Mouse (Mus musculus) heart, embryonic 12.5 days (tissue): ENCODE measurements around the gene Txndc11. TPM values are rescaled to one million over a fixed set of nuclear protein-coding genes. Genes with fewer than 3 reads are reported as not detected.

ENCODE experiments used
- ATAC-seq: fragments of 200-750 bp; cut with Nextera tagmentation; 2 replicates; pipeline ENCODE4 v1.8.0; 2017; ENCODE audit warnings: moderate TSS enrichment, moderate library complexity; ENCODE audit not compliant: insufficient number of reproducible peaks, low FRiP score
- H3K27ac ChIP-seq: fragments of 300-500 bp; sonication (generic); 2 replicates; pipeline ENCODE4 v1.5.1; 2016; ENCODE audit warnings: mild to moderate bottlenecking, moderate library complexity; ENCODE audit not compliant: poor library complexity, severe bottlenecking
- H3K27me3 ChIP-seq: fragments of 300-500 bp; sonication (generic); replicated peaks from 2 replicates; pipeline ENCODE4 v1.6.1; 2016; ENCODE audit warnings: mild to moderate bottlenecking, moderate library complexity
- H3K36me3 ChIP-seq: fragments of 300-500 bp; sonication (generic); 2 replicates; pipeline ENCODE4 v1.6.1; 2016; ENCODE audit warnings: mild to moderate bottlenecking, moderate library complexity
- H3K4me1 ChIP-seq: fragments of 300-500 bp; sonication (generic); replicated peaks from 2 replicates; pipeline ENCODE4 v1.6.1; 2016; ENCODE audit warnings: mild to moderate bottlenecking
- H3K4me2 ChIP-seq: fragments of 300-500 bp; sonication (generic); 2 replicates; pipeline ENCODE4 v1.6.1; 2016; ENCODE audit warnings: mild to moderate bottlenecking, moderate library complexity
- H3K4me3 ChIP-seq: fragments of 300-500 bp; sonication (generic); 2 replicates; pipeline ENCODE4 v1.5.1; 2016; ENCODE audit warnings: mild to moderate bottlenecking
- H3K9ac ChIP-seq: fragments of 300-500 bp; sonication (generic); 2 replicates; pipeline ENCODE4 v1.6.1; 2016; ENCODE audit warnings: mild to moderate bottlenecking, moderate library complexity
- H3K9me3 ChIP-seq: fragments of 300-500 bp; sonication (generic); replicated peaks from 2 replicates; pipeline ENCODE4 v1.6.1; 2016; ENCODE audit warnings: mild to moderate bottlenecking, moderate library complexity
- WGBS: fragments of 180-500 bp; shearing (Covaris S2); methylation state at CpG from one replicate; pipeline ENCODE4 v1.1.7; 2016; 5-methylcytosine and 5-hydroxymethylcytosine counted together
- polyA plus RNA-seq: library from polyadenylated mRNA; unstranded; fragments of >200 nt; fragmentation: Nextera tagmentation; extraction: Ambion mirVana; gene quantifications from 2 replicates; pipeline ENCODE4 v1.2.1, GENCODE M21; 2016

Txndc11 gene
- polyA plus RNA-seq, 1 experiment from 2014 or later = 37.2 TPM

DNA sequence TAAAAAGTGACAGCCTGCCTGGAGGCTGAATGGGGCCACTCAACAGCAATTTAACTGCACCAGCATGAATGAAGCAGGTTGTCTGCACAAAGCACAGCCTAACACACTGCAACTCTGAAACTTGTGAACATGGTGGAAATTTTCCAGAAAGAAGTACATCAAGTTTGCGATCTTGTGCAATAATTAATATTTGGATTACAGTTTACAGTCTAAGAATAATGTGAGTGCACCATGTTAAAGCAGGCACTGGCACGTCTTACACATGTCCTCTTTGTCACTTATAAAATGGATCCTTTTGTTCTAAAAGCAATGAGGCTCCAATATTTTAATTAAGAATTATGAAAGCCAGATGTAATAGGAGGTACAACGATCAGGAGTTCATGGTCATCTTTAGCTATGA is 37.1 kb downstream of the Txndc11 start:
- H3K9ac ChIP-seq = no peak overlapping the region
- 93% methylated on average over 3 of the region's 3 CpGs for WGBS

DNA sequence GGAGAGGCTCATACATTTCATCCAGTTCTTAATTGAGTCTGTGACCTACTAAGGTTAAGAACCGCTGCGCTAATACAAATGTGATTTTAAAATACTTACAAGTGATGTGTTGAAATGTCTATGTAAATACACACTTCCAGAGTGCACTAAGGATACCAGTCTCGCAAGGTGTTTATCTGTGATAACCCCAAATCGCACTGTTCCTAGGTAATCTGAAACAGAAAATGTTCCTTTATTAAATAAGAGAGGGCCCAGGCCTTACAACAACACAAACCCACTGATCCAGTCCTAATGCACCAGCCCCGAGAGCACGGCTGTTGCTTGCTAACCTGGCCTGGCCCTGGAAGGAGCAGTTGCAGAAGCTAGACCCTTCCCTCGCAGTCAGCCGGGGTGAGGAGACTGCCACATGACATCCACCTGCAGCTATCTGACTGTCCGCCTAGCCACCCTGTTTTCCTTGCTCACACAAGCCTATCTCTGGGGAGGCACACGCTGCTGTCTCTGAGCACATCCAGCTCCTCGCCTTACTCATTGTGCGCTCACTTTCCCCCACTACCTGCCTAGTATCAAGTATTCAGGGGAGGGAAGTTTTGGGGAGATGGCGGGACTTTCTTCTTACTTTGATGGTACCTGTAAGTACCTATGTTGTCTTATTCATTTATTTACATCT is 40.6 kb downstream of the Txndc11 start:
- H3K9me3 ChIP-seq = no peaks in the 10 kb centered on the region
- 78% methylated on average over 13 of the region's 13 CpGs for WGBS
- no peak overlapping the region for H3K4me2 ChIP-seq
- no peak overlapping the region for H3K4me3 ChIP-seq
- H3K27ac ChIP-seq = no peak overlapping the region
- ATAC-seq = no peak
- peaks cover 41% of the 10 kb centered on the region for H3K36me3 ChIP-seq
- H3K27me3 ChIP-seq = no peaks in the 10 kb centered on the region
- no peak overlapping the region for H3K9ac ChIP-seq
- H3K4me1 ChIP-seq = peaks cover 27% of the 10 kb centered on the region

More for the DNA sequence above, 37.1 kb downstream of the Txndc11 start:
- Histone ChIP-seq H3K36me3 (peaks cover 17% of the 10 kb centered on the region), H3K4me2 (no peak overlapping the region), H3K27ac (no peak overlapping the region), H3K27me3 (no peaks in the 10 kb centered on the region), H3K9me3 (no peaks in the 10 kb centered on the region), H3K4me3 (no peak overlapping the region), H3K4me1 (peaks cover 21% of the 10 kb centered on the region)
- ATAC-seq = no peak

DNA sequence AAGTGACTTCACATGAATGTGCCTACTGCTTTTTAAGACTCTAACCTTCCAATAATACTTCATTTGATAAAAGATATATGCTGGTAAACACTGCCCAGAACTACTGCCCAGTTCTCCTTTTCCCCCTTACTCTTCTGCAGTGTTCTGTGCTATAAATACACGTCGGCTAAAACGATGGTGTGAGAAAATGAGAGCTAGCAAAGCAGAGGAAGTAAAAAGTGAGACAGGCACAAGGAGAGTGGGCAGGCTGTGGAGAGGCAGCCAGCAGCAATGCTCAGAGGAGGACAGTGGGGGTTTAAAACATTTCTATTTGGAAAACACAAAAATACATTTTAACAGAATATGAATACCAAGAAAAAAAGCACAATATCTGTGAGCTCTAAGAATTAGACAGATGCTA is 41.9 kb downstream of the Txndc11 start:
- no peak for ATAC-seq
- H3K9ac ChIP-seq = no peak overlapping the region
- WGBS = 37% methylated on average over 3 of the region's 3 CpGs
- H3K9me3 ChIP-seq = no peaks in the 10 kb centered on the region
- no peak overlapping the region for H3K4me3 ChIP-seq
- H3K36me3 ChIP-seq = peaks cover 54% of the 10 kb centered on the region
- H3K4me2 ChIP-seq = no peak overlapping the region
- no peaks in the 10 kb centered on the region for H3K27me3 ChIP-seq
- peak overlapping the region; percentile 65 for H3K27ac ChIP-seq
- H3K4me1 ChIP-seq = peaks cover 24% of the 10 kb centered on the region

DNA sequence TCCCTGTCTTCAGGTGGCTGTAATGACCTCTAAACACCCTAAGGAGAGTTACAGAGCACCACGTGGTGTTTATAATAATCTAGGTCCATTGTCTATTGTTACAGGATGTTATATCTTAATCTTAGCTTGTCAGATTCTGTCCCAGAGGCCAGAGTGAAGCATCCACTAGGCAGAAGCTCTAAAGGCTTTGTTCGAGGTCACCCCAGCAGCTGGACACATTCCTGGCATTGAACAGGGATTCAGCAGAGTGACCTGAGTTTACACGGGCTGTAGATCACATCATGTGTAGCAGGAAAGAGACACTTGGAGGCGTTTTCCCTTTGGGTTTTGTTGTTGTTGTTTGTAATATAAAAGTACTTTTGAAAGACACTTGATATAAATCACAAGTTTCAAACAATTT is 42.4 kb downstream of the Txndc11 start:
- Histone ChIP-seq H3K9ac (no peak overlapping the region), H3K27ac (peak overlapping the region; percentile 65), H3K4me1 (peaks cover 24% of the 10 kb centered on the region), H3K4me2 (no peak overlapping the region), H3K9me3 (no peaks in the 10 kb centered on the region), H3K36me3 (peaks cover 59% of the 10 kb centered on the region), H3K27me3 (no peaks in the 10 kb centered on the region), H3K4me3 (no peak overlapping the region)
- 42% methylated on average over 4 of the region's 4 CpGs for WGBS
- ATAC-seq = no peak

DNA sequence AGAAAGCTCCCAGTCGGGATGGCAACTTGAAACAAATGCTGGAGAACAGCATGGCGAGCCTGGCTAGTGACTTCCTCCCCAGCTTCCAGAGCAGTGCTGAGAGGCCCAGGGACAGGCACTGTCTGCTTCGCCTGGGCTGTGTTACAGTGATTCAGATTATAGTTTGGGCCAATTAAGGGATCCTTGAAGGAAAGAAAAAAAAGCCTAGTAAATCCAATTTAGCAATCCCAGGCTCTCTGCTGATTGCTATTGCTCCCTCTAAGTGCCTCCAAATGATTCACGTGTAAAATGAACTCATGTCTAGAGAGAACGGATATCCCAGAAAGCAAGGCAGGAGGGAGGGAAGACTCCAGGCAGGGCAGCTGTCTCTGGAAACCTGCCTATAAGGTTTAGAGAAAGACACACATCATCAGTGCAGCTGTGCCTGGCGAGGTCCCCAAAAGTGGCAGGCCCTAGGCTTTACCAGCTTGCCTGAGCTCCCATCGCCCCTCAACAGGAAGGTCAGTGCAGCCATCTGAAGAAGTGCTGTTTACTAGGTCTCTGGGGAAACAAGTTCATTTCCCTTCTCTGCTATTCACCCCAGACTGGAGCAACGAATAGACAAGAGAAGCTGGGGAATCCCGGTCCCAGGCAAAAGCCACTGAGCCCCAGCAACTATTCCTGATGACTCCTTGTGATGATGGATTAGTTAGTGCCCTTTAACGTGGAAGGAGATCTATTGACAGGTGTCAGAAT is 43.4 kb downstream of the Txndc11 start:
- H3K4me3 ChIP-seq = no peak overlapping the region
- WGBS = 78% methylated on average over 10 of the region's 10 CpGs
- H3K9me3 ChIP-seq = no peaks in the 10 kb centered on the region
- H3K36me3 ChIP-seq = peaks cover 63% of the 10 kb centered on the region
- no peak overlapping the region for H3K27ac ChIP-seq
- no peak overlapping the region for H3K4me2 ChIP-seq
- ATAC-seq = no peak
- H3K27me3 ChIP-seq = no peaks in the 10 kb centered on the region
- peaks cover 24% of the 10 kb centered on the region for H3K4me1 ChIP-seq
- H3K9ac ChIP-seq = no peak overlapping the region

DNA sequence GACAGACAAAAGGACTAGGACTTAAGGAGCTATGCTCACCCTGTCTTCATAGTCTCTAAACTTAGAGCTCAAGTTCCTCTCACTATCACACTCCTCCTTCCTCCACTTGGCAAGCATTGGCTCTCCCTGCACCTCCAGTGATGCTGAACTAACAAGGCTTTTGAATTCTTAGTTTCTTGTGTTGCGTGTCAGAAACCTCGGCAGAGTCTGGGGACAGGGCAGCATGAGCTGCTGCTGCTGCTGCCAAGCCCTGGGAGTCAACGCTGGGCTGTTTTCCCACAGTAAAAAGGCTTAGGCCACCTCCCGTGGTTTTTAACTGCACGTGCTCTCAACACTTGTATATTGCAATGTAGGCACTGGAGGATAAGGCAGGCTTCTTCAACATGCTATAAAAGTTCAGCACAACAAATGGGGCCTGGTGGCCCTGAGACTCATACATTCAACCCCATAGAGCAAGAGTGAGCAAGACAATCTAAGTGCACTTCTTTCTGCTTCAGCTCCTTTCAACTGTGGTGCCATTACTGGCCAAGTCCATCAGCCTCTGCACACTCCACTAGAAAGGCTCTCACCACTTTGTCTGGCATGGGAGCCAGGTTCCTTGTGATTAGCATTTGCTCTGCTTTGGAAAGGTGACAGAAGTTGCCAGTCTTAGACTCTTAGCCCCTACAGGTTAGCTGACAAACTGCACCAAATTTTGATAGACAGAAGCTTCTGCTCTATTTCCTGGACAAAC is 47.4 kb downstream of the Txndc11 start:
- no peak overlapping the region for H3K4me3 ChIP-seq
- no peak overlapping the region for H3K9ac ChIP-seq
- 86% methylated on average over 5 of the region's 5 CpGs for WGBS
- H3K4me2 ChIP-seq = no peak overlapping the region
- ATAC-seq = no peak
- H3K4me1 ChIP-seq = peaks cover 5% of the 10 kb centered on the region
- H3K9me3 ChIP-seq = no peaks in the 10 kb centered on the region
- peaks cover 89% of the 10 kb centered on the region for H3K36me3 ChIP-seq
- H3K27me3 ChIP-seq = no peaks in the 10 kb centered on the region
- no peak overlapping the region for H3K27ac ChIP-seq

DNA sequence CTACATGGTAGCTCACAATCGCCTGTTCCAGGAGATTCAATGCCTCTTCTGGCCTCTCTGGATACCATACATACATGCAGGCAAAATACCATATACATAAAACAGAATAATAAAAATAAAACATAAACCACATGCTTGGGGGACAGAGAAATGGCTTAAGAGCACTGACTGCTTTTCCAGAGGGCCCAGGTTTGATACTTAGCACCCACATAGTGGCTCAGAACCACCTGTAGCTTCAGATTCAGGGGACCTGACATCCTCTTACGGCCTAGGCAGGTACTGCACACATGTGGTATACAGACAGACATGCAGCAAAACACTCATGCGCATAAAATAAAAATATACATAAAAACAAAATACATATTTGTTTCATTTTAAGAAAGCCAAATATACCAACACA is 48.2 kb downstream of the Txndc11 start:
- H3K36me3 ChIP-seq = peaks cover 90% of the 10 kb centered on the region
- no peaks in the 10 kb centered on the region for H3K9me3 ChIP-seq
- H3K27ac ChIP-seq = no peak overlapping the region
- no peak overlapping the region for H3K9ac ChIP-seq
- no peaks in the 10 kb centered on the region; the same call in 1 of the 2 replicates for H3K4me1 ChIP-seq
- WGBS = 94% methylated on average over 3 of the region's 3 CpGs
- no peak overlapping the region for H3K4me3 ChIP-seq
- H3K4me2 ChIP-seq = no peak overlapping the region
- no peaks in the 10 kb centered on the region for H3K27me3 ChIP-seq
- ATAC-seq = no peak

DNA sequence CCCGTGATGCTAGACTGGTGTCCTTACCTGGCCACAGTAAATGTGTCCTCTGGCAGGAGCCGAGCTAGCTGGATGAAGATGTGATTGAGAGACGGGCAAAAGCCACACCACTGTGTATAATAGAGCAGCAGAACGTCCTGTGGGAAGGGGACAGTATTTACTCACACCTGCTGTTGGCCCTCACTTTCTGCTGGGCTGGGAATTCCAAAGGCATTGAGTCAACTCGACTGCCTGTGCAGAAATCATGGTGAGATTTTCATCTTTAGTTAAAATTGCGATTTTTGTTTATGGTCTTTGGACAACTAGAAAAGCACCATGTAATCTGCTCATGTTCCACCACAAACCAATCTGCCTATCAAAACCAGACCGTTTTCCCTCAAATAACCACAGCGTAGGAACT is 50.3 kb downstream of the Txndc11 start:
- Histone ChIP-seq H3K36me3 (peaks cover 92% of the 10 kb centered on the region), H3K4me2 (no peak overlapping the region), H3K9ac (no peak overlapping the region), H3K9me3 (no peaks in the 10 kb centered on the region), H3K27me3 (no peaks in the 10 kb centered on the region), H3K27ac (no peak overlapping the region), H3K4me1 (no peaks in the 10 kb centered on the region), H3K4me3 (no peak overlapping the region)
- 90% methylated on average over 8 of the region's 8 CpGs for WGBS
- ATAC-seq = no peak

DNA sequence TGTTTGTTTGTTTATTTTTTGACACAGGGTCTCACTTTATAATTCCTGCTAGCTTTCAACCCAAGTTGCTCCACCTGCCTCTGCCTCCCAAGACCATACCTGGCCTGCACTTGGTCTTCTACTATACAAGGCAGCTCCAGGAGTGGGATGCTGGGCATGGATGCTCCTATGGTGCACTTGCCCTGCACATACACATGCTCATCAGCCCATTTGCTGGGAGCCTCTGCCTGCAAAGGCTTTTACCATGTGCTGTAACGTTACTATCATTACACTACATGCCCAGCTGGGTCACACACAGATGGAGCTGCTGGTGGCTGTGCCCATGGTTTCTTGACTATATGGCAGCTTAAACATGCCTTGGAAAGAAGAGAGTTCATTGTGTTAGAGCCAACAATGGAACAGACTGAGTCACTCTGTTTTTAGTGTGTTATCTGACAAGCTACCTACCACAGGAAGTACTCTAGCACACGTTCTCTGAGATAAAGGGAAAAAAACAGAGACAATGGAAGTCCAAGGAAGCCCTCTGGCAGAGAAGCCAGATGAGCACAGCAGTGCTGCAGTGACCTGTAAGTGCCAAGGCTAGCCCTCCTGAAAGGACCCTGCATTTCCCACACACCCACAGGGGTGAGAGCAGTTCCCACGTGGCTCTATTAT is 56.1 kb downstream of the Txndc11 start:
- Histone ChIP-seq H3K9me3 (no peaks in the 10 kb centered on the region), H3K4me3 (no peak overlapping the region), H3K9ac (no peak overlapping the region), H3K36me3 (peaks cover 96% of the 10 kb centered on the region), H3K27me3 (no peaks in the 10 kb centered on the region), H3K27ac (0 out of 2 replicates have a peak overlapping the region, but pooled peaks have one; percentile 43), H3K4me1 (peaks cover 12% of the 10 kb centered on the region), H3K4me2 (no peak overlapping the region)
- no peak; the same call in 1 of the 2 replicates for ATAC-seq
- WGBS = 42% methylated on average over 3 of the region's 3 CpGs

DNA sequence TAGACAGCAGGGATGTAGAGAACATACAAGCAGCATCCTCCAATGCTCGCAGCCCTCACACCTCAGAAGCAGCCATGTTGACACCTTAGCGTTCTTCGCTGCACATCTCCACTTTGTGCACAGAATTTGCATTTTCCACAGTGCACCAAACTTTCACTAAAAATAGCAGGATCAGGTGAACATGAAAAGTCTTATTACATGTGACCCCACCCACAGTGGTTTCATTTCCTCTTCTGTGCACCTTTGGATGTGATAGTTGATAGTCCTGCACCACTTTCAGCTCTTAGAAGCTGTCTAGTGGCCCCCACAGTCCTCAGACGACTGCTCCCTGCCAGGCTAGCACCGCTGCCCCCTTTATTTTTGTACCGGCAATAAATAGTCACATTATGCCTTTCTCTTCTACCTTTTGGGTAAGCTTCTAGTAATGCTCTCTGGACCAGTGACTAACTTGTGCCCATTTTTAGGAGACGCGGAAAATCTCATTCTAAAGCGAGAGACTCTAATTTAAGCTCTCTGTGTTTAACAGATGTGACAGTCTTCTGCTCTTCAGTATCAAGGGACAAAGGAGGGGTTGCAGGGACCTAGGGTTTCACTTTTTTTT is 56.7 kb downstream of the Txndc11 start:
- WGBS = 87% methylated on average over 9 of the region's 9 CpGs
- no peak overlapping the region for H3K4me3 ChIP-seq
- H3K27ac ChIP-seq = no peak overlapping the region
- no peaks in the 10 kb centered on the region for H3K27me3 ChIP-seq
- H3K4me1 ChIP-seq = peaks cover 18% of the 10 kb centered on the region
- H3K9ac ChIP-seq = no peak overlapping the region
- no peak overlapping the region for H3K4me2 ChIP-seq
- H3K36me3 ChIP-seq = peaks cover 96% of the 10 kb centered on the region
- H3K9me3 ChIP-seq = no peaks in the 10 kb centered on the region
- no peak for ATAC-seq
